28 mouse cellular contexts compared by ENCODE assay signal in the genomic region with DNA sequence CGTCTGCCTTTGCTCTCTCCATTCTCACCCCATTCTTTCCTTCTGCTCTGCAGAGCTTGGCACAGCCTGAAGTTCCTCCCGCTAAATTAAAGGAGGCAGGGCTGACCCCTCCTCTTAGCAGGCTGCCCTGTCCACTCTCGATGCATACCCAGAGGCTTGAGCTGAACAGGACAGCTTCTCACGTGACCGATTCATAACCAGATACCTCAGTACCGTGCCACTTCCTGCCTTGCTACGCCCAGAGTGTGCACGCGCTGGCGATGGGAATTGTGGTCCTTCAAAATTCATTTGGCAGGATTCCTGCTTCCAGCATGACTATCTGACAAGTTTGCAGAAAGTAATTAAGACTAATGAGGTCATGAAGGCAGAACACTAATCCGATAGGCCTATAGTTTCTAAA.
DNase-seq lines count a peak whose midpoint lies in the region; ATAC-seq and TF ChIP-seq lines count a peak whose summit lies in the region.
"Had no signal": no experiment of that assay in that cellular context is flagged by ENCODE, and none has a peak within 500 bp of the region (broad histone marks: within the 10 kb centered on the region; RNA-seq: fewer than 3 reads in every experiment).

No protein-coding gene starts in this region.

- peak overlapping the region; percentile 39 for H3K4me2 ChIP-seq in hindbrain, postnatal 0 days (ENCODE audit: low read depth, low read length)
- H3K4me2 ChIP-seq in hindbrain, embryonic 13.5 days, result no peak overlapping the region
- no peak overlapping the region for H3K4me2 ChIP-seq in lung, embryonic 15.5 days
- H3K4me2 ChIP-seq: embryonic facial prominence, embryonic 12.5 days; embryonic facial prominence, embryonic 15.5 days; heart, embryonic 12.5 days; heart, embryonic 15.5 days; hindbrain, embryonic 15.5 days had no signal

- H3K9ac ChIP-seq in hindbrain, postnatal 0 days (replicated peaks; ENCODE audit: low read length), result no peak overlapping the region
- no peak overlapping the region for H3K9ac ChIP-seq in hindbrain, embryonic 13.5 days
- no peak overlapping the region for H3K9ac ChIP-seq in lung, embryonic 15.5 days
- H3K9ac ChIP-seq: embryonic facial prominence, embryonic 12.5 days; embryonic facial prominence, embryonic 15.5 days; forebrain, postnatal 0 days; heart, embryonic 12.5 days; heart, embryonic 15.5 days; hindbrain, embryonic 15.5 days had no signal

- no peak for TF ChIP-seq CTCF in hindbrain, postnatal 0 days (IDR thresholded peaks at IDR 0.05; ENCODE audit: low read depth)

- ATAC-seq in hindbrain, postnatal 0 days, result no peak
- ATAC-seq in hindbrain, embryonic 13.5 days (ENCODE audit: low FRiP score), result no peak
- ATAC-seq in lung, embryonic 15.5 days (ENCODE audit: borderline replicate concordance, extremely low read depth, low FRiP score, low TSS enrichment), result peak; percentile 39; the same call in 1 of the 2 replicates
- ATAC-seq: activated CD4-positive, CD25-positive, alpha-beta regulatory T cell, adult 4 months; CD4-positive, CD25-positive, alpha-beta regulatory T cell, adult 4 months; forebrain, embryonic 14.5 days; forebrain, postnatal 0 days; inflammation-experienced regulatory T-cells, adult 6 months; intestine, embryonic 16.5 days had no signal

- H3K36me3 ChIP-seq in hindbrain, postnatal 0 days (ENCODE audit: insufficient read depth, low read length), result no peaks in the 10 kb centered on the region
- no peaks in the 10 kb centered on the region for H3K36me3 ChIP-seq in hindbrain, embryonic 13.5 days
- H3K36me3 ChIP-seq in lung, embryonic 15.5 days, result no peaks in the 10 kb centered on the region
- H3K36me3 ChIP-seq: embryonic facial prominence, embryonic 12.5 days; embryonic facial prominence, embryonic 15.5 days; heart, embryonic 12.5 days; heart, embryonic 15.5 days; hindbrain, embryonic 10.5 days; hindbrain, embryonic 15.5 days had no signal

- no peak overlapping the region for H3K4me3 ChIP-seq in hindbrain, postnatal 0 days (ENCODE audit: low read length)
- H3K4me3 ChIP-seq in hindbrain, embryonic 13.5 days, result no peak overlapping the region
- no peak overlapping the region for H3K4me3 ChIP-seq in lung, embryonic 15.5 days
- H3K4me3 ChIP-seq: embryonic facial prominence, embryonic 12.5 days; embryonic facial prominence, embryonic 15.5 days; heart, embryonic 12.5 days; heart, embryonic 15.5 days; hindbrain, embryonic 10.5 days; hindbrain, embryonic 15.5 days had no signal

- H3K27me3 ChIP-seq in hindbrain, postnatal 0 days (ENCODE audit: insufficient read depth, low read length), result no peaks in the 10 kb centered on the region
- H3K27me3 ChIP-seq in hindbrain, embryonic 13.5 days, result no peaks in the 10 kb centered on the region
- no peaks in the 10 kb centered on the region for H3K27me3 ChIP-seq in lung, embryonic 15.5 days
- H3K27me3 ChIP-seq: embryonic facial prominence, embryonic 12.5 days; embryonic facial prominence, embryonic 15.5 days; heart, embryonic 12.5 days; heart, embryonic 15.5 days; hindbrain, embryonic 15.5 days had no signal

- H3K27ac ChIP-seq in hindbrain, postnatal 0 days, result no peak overlapping the region
- H3K27ac ChIP-seq in hindbrain, embryonic 13.5 days, result no peak overlapping the region
- H3K27ac ChIP-seq in lung, embryonic 15.5 days, result no peak overlapping the region
- H3K27ac ChIP-seq: embryonic facial prominence, embryonic 12.5 days; embryonic facial prominence, embryonic 15.5 days; heart, embryonic 15.5 days; hindbrain, embryonic 10.5 days; hindbrain, embryonic 15.5 days had no signal

- no peaks in the 10 kb centered on the region for H3K4me1 ChIP-seq in hindbrain, postnatal 0 days (ENCODE audit: insufficient read depth, low read length)
- H3K4me1 ChIP-seq in hindbrain, embryonic 13.5 days (replicated peaks), result no peaks in the 10 kb centered on the region
- H3K4me1 ChIP-seq in lung, embryonic 15.5 days, result peaks cover 7% of the 10 kb centered on the region
- H3K4me1 ChIP-seq: embryonic facial prominence, embryonic 12.5 days; embryonic facial prominence, embryonic 15.5 days; heart, embryonic 12.5 days; heart, embryonic 15.5 days; hindbrain, embryonic 15.5 days had no signal

- WGBS in hindbrain, postnatal 0 days, result 45% methylated on average over 11 of the region's 11 CpGs
- WGBS in hindbrain, embryonic 13.5 days, result 65% methylated on average over 11 of the region's 11 CpGs
- 58% methylated on average over 11 of the region's 11 CpGs for WGBS in lung, embryonic 15.5 days

- DNase-seq in hindbrain, postnatal 0 days (ENCODE audit: low spot score), result peak; percentile 25
- no peak for DNase-seq in lung, adult 18-20 months
- peak; percentile 30 for DNase-seq in brain, adult 2 months (ENCODE audit: low read depth, low spot score)
- peak; percentile 79 for DNase-seq in retina, postnatal 1 day
- DNase-seq in urinary bladder, postnatal 4 days (ENCODE audit: low spot score in 2 of 2), result no peak
- DNase-seq: adrenal gland, postnatal 10 days; cerebellum, adult 11-12 months; cerebellum, adult 8-10 months; cerebellum, postnatal 10 days; cerebellum, postnatal 36 days; forebrain, postnatal 0 days; gastrocnemius, postnatal 25 days; heart, adult 18-20 months; heart, postnatal 10 days; heart, postnatal 36 days had no signal

- no peaks in the 10 kb centered on the region for H3K9me3 ChIP-seq in hindbrain, postnatal 0 days (ENCODE audit: low read length)
- no peaks in the 10 kb centered on the region for H3K9me3 ChIP-seq in hindbrain, embryonic 13.5 days
- no peaks in the 10 kb centered on the region for H3K9me3 ChIP-seq in lung, embryonic 15.5 days
- H3K9me3 ChIP-seq: embryonic facial prominence, embryonic 12.5 days; embryonic facial prominence, embryonic 15.5 days; heart, embryonic 12.5 days; heart, embryonic 15.5 days; hindbrain, embryonic 10.5 days; hindbrain, embryonic 15.5 days had no signal

Comparison
In these comparisons a context has a peak if more than half of its experiments do, and no peak if none do; other contexts are left out.
1. DNase-seq: peak in hindbrain, postnatal 0 days (single experiment), brain, adult 2 months (single experiment) and retina, postnatal 1 day (single experiment); none in lung, adult 18-20 months (0 of 2) and urinary bladder, postnatal 4 days (0 of 2).